Mouse (Mus musculus) embryonic facial prominence, embryonic 12.5 days (tissue): ENCODE data around the gene Dnajb12. TPM values are rescaled to one million over a fixed set of nuclear protein-coding genes. Genes with fewer than 3 reads are reported as not detected.

ENCODE experiments used
- ATAC-seq: fragments of 200-750 bp; cut with Nextera tagmentation; 2 replicates; pipeline ENCODE4 v1.8.0; 2017; ENCODE audit not compliant: insufficient number of reproducible peaks, insufficient read depth, low FRiP score, low TSS enrichment
- H3K27ac ChIP-seq: fragments of 300-500 bp; sonication (generic); 2 replicates; pipeline ENCODE4 v1.5.1; 2016; ENCODE audit warnings: mild to moderate bottlenecking
- H3K27me3 ChIP-seq: fragments of 300-500 bp; sonication (generic); 2 replicates; pipeline ENCODE4 v1.6.1; 2016; ENCODE audit warnings: mild to moderate bottlenecking, moderate library complexity
- H3K36me3 ChIP-seq: fragments of 300-500 bp; sonication (generic); 2 replicates; pipeline ENCODE4 v1.6.1; 2016; ENCODE audit warnings: mild to moderate bottlenecking
- H3K4me1 ChIP-seq: fragments of 300-500 bp; sonication (generic); 2 replicates; pipeline ENCODE4 v1.6.1; 2016
- H3K4me2 ChIP-seq: fragments of 300-500 bp; sonication (generic); replicated peaks from 2 replicates; pipeline ENCODE4 v1.6.1; 2016; ENCODE audit warnings: mild to moderate bottlenecking, moderate library complexity
- H3K4me3 ChIP-seq: fragments of 300-500 bp; sonication (generic); 2 replicates; pipeline ENCODE4 v1.5.1; 2016; ENCODE audit warnings: mild to moderate bottlenecking
- H3K9ac ChIP-seq: fragments of 300-500 bp; sonication (generic); 2 replicates; pipeline ENCODE4 v1.6.1; 2016; ENCODE audit warnings: mild to moderate bottlenecking, moderate library complexity
- H3K9me3 ChIP-seq: fragments of 300-500 bp; sonication (generic); 2 replicates; pipeline ENCODE4 v1.6.1; 2016; ENCODE audit warnings: mild to moderate bottlenecking, moderate library complexity
- WGBS: fragments of 180-500 bp; shearing (Covaris S2); methylation state at CpG from one replicate; pipeline ENCODE4 v1.1.7; 2016; 5-methylcytosine and 5-hydroxymethylcytosine counted together
- polyA plus RNA-seq: library from polyadenylated mRNA; unstranded; fragments of >200 nt; fragmentation: Nextera tagmentation; extraction: Ambion mirVana; gene quantifications from 2 replicates; pipeline ENCODE4 v1.2.1, GENCODE M21; 2016

Dnajb12 gene
- polyA plus RNA-seq, 1 experiment from 2014 or later: 19.9 TPM

GRCm38 (mm10) chr10:59929205-59929604, 49.8 kb downstream of the Dnajb12 start:
- ATAC-seq: no peak
- 68% methylated on average over 7 of the region's 7 CpGs for WGBS
- H3K4me2 ChIP-seq: no peak overlapping the region

GRCm38 (mm10) chr10:59930996-59931395, 51.6 kb downstream of the Dnajb12 start:
- H3K4me2 ChIP-seq: no peak overlapping the region
- 28% methylated on average over 10 of the region's 10 CpGs for WGBS
- H3K4me3 ChIP-seq: no peak overlapping the region

More at GRCm38 (mm10) chr10:59929205-59929604, 49.8 kb downstream of the Dnajb12 start:
- no peaks in the 10 kb centered on the region for H3K36me3 ChIP-seq
- no peaks in the 10 kb centered on the region for H3K4me1 ChIP-seq
- H3K9ac ChIP-seq: no peak overlapping the region
- H3K27me3 ChIP-seq: no peaks in the 10 kb centered on the region
- H3K9me3 ChIP-seq: no peaks in the 10 kb centered on the region
- H3K4me3 ChIP-seq: no peak overlapping the region
- H3K27ac ChIP-seq: no peak overlapping the region

GRCm38 (mm10) chr10:59932521-59932920, 53.2 kb downstream of the Dnajb12 start:
- H3K4me3 ChIP-seq: no peak overlapping the region
- no peaks in the 10 kb centered on the region for H3K27me3 ChIP-seq
- no peaks in the 10 kb centered on the region for H3K36me3 ChIP-seq
- H3K9me3 ChIP-seq: no peaks in the 10 kb centered on the region
- WGBS: 75% methylated on average over 6 of the region's 6 CpGs
- peaks cover 6% of the 10 kb centered on the region; the same call in 1 of the 2 replicates for H3K4me1 ChIP-seq
- no peak overlapping the region for H3K9ac ChIP-seq
- no peak overlapping the region for H3K27ac ChIP-seq
- no peak for ATAC-seq
- no peak overlapping the region for H3K4me2 ChIP-seq

More at GRCm38 (mm10) chr10:59930996-59931395, 51.6 kb downstream of the Dnajb12 start:
- peak; percentile 83 for ATAC-seq
- no peak overlapping the region for H3K27ac ChIP-seq
- peaks cover 1% of the 10 kb centered on the region; the same call in 1 of the 2 replicates for H3K4me1 ChIP-seq
- no peaks in the 10 kb centered on the region for H3K9me3 ChIP-seq
- no peaks in the 10 kb centered on the region for H3K27me3 ChIP-seq
- no peak overlapping the region for H3K9ac ChIP-seq
- no peaks in the 10 kb centered on the region for H3K36me3 ChIP-seq

GRCm38 (mm10) chr10:59934039-59934438, 54.7 kb downstream of the Dnajb12 start:
- Histone ChIP-seq H3K27ac (no peak overlapping the region), H3K4me1 (peaks cover 6% of the 10 kb centered on the region; the same call in 1 of the 2 replicates), H3K9me3 (no peaks in the 10 kb centered on the region), H3K9ac (no peak overlapping the region), H3K27me3 (no peaks in the 10 kb centered on the region), H3K4me3 (no peak overlapping the region), H3K4me2 (no peak overlapping the region), H3K36me3 (no peaks in the 10 kb centered on the region)
- WGBS: 42% methylated on average over 3 of the region's 3 CpGs
- no peak for ATAC-seq

GRCm38 (mm10) chr10:59936058-59936856, 56.9 kb downstream of the Dnajb12 start:
- Histone ChIP-seq H3K9me3 (no peaks in the 10 kb centered on the region), H3K27me3 (no peaks in the 10 kb centered on the region), H3K4me1 (peaks cover 6% of the 10 kb centered on the region; the same call in 1 of the 2 replicates), H3K9ac (no peak overlapping the region), H3K36me3 (no peaks in the 10 kb centered on the region), H3K27ac (peak overlapping the region; percentile 60; the same call in 1 of the 2 replicates), H3K4me3 (no peak overlapping the region), H3K4me2 (no peak overlapping the region)
- 34% methylated on average over 8 of the region's 8 CpGs for WGBS
- ATAC-seq: 0 out of 2 replicates have a peak, but pooled peaks have one; percentile 36

- WGBS: 79% methylated on average over 5 of the region's 5 CpGs
- H3K9me3 ChIP-seq: no peaks in the 10 kb centered on the region
- no peak overlapping the region for H3K4me3 ChIP-seq
- ATAC-seq: no peak
- no peak overlapping the region for H3K9ac ChIP-seq
- no peaks in the 10 kb centered on the region for H3K36me3 ChIP-seq
- H3K27me3 ChIP-seq: no peaks in the 10 kb centered on the region
- no peak overlapping the region for H3K27ac ChIP-seq
- peaks cover 21% of the 10 kb centered on the region for H3K4me1 ChIP-seq
- H3K4me2 ChIP-seq: no peak overlapping the region
These were observed 59.3 kb downstream of the Dnajb12 start for GRCm38 (mm10) chr10:59938662-59939061.

- Histone ChIP-seq H3K27ac (no peak overlapping the region), H3K9ac (no peak overlapping the region), H3K36me3 (no peaks in the 10 kb centered on the region), H3K4me1 (peaks cover 24% of the 10 kb centered on the region), H3K4me3 (no peak overlapping the region), H3K9me3 (no peaks in the 10 kb centered on the region), H3K4me2 (no peak overlapping the region), H3K27me3 (no peaks in the 10 kb centered on the region)
- 33% methylated on average over 1 of the region's 1 CpGs for WGBS
- ATAC-seq: no peak
These were observed 59.7 kb downstream of the Dnajb12 start for GRCm38 (mm10) chr10:59939081-59939480.

GRCm38 (mm10) chr10:59942281-59942846, 63.0 kb downstream of the Dnajb12 start:
- H3K27me3 ChIP-seq: no peaks in the 10 kb centered on the region
- peak overlapping the region; percentile 19 for H3K4me3 ChIP-seq
- no peak for ATAC-seq
- no peaks in the 10 kb centered on the region for H3K9me3 ChIP-seq
- 41% methylated on average over 21 of the region's 21 CpGs for WGBS
- peak overlapping the region; percentile 77 for H3K27ac ChIP-seq
- H3K36me3 ChIP-seq: no peaks in the 10 kb centered on the region
- H3K4me2 ChIP-seq: peak overlapping the region; percentile 50
- peak overlapping the region; percentile 42 for H3K9ac ChIP-seq
- H3K4me1 ChIP-seq: peaks cover 18% of the 10 kb centered on the region

- Histone ChIP-seq H3K27me3 (no peaks in the 10 kb centered on the region), H3K4me2 (peak overlapping the region; percentile 50), H3K36me3 (no peaks in the 10 kb centered on the region), H3K4me1 (peaks cover 18% of the 10 kb centered on the region), H3K9ac (peak overlapping the region; percentile 42), H3K9me3 (no peaks in the 10 kb centered on the region), H3K27ac (peak overlapping the region; percentile 77), H3K4me3 (peak overlapping the region; percentile 19)
- peak; percentile 57 for ATAC-seq
- 2% methylated on average over 16 of the region's 16 CpGs for WGBS
These were observed 63.6 kb downstream of the Dnajb12 start for GRCm38 (mm10) chr10:59942847-59943420.

- no peaks in the 10 kb centered on the region for H3K9me3 ChIP-seq
- peak overlapping the region; percentile 50 for H3K4me2 ChIP-seq
- peaks cover 19% of the 10 kb centered on the region for H3K4me1 ChIP-seq
- H3K9ac ChIP-seq: 0 out of 2 replicates have a peak overlapping the region, but pooled peaks have one; percentile 42
- 41% methylated on average over 13 of the region's 13 CpGs for WGBS
- peak overlapping the region; percentile 77 for H3K27ac ChIP-seq
- peak; percentile 67 for ATAC-seq
- H3K36me3 ChIP-seq: no peaks in the 10 kb centered on the region
- H3K27me3 ChIP-seq: no peaks in the 10 kb centered on the region
- peak overlapping the region; percentile 19; the same call in 1 of the 2 replicates for H3K4me3 ChIP-seq
These were observed 64.1 kb downstream of the Dnajb12 start for GRCm38 (mm10) chr10:59943421-59943989.

GRCm38 (mm10) chr10:59945416-59945815, 66.1 kb downstream of the Dnajb12 start:
- H3K9me3 ChIP-seq: no peaks in the 10 kb centered on the region
- 86% methylated on average over 3 of the region's 3 CpGs for WGBS
- no peak overlapping the region for H3K27ac ChIP-seq
- peaks cover 2% of the 10 kb centered on the region; the same call in 1 of the 2 replicates for H3K36me3 ChIP-seq
- no peak overlapping the region for H3K9ac ChIP-seq
- no peak overlapping the region for H3K4me2 ChIP-seq
- no peak for ATAC-seq
- no peak overlapping the region for H3K4me3 ChIP-seq
- H3K27me3 ChIP-seq: no peaks in the 10 kb centered on the region
- peaks cover 38% of the 10 kb centered on the region for H3K4me1 ChIP-seq
